Mouse (Mus musculus): Measurements from ENCODE around the gene Lin37.

Lin37 gene

GRCm38 (mm10) chr7:30559443-30559954 is at the start of gene Lin37:
Gene Lin37, minus strand, starts transcription at chr7:30559838.
- DNase-seq (ENCODE audit: low spot score), result peak; percentile 94

DNA sequence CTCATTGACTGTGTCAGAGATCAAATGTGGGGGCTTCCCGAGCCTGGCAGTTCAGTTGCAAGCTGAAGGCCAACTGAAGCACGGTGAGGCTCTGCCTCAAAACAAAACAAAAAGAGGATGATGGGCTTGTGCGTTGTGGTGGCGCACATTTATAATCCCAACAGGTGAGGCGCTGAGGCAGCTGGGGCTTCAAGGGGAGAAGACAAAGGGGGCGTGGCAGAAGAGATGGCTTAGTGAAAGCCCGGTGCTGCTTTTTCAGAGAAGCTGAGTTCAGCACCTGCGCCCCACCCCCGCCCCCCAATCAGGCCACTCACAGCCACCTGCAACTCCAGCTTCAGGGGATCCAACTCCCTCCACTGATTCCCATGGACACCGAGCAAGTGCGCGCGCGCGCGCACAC is 48.8 kb upstream of the Lin37 start:
- no peak for DNase-seq (ENCODE audit: low spot score)

GRCm38 (mm10) chr7:30607706-30608309 is 48.2 kb upstream of the Lin37 start:
- DNase-seq (ENCODE audit: low spot score), result peak; percentile 42

DNA sequence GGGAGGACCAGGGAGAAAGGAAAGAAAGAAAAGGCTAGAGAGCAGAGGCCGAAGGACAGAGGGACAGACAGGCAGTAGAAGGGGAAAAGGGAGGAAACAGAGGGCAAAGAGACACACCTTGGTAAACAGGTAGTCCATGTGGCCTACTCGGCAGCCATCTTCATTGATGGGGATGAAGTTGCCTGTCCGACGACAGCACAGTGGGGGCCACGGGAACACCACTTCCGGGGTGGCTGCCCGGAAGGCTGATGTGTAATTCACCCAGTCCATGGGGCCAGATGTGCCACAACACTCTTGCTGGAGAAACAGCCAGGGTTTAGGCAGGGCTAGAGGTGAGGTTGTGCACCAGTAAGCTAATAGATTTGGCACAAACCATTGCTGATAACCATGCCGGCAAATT is 45.3 kb upstream of the Lin37 start:
- no peak for DNase-seq (ENCODE audit: low spot score)

DNA sequence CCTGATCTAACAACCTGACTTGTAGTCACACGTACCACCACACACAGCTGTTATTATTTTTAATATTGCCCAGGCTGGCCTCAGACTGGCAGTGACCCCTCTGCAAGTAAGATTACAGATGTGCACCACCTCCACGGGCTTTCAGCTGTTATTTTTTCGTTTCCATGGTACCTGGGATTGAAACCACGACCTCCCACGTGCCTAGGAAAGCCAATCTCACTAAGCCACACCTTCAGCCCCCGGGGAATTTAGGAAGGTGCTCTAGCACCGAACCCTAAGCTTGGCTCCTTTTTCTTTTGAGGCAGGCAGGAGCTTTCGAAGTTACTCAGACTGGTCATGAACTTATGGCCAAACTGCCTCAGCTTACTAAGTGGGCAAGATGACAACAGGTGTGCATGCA is 44.8 kb upstream of the Lin37 start:
- no peak for DNase-seq (ENCODE audit: low spot score)

- no peak for DNase-seq (ENCODE audit: low spot score)
Observed at GRCm38 (mm10) chr7:30602583-30602982, 42.9 kb upstream of the Lin37 start.

GRCm38 (mm10) chr7:30600651-30601050 is 41.0 kb upstream of the Lin37 start:
- DNase-seq (ENCODE audit: low spot score), result no peak

- DNase-seq (ENCODE audit: low spot score), result peak; percentile 86
Observed at GRCm38 (mm10) chr7:30599933-30600353, 40.3 kb upstream of the Lin37 start.

- DNase-seq (ENCODE audit: low spot score), result no peak
Observed at GRCm38 (mm10) chr7:30598786-30599185, 39.1 kb upstream of the Lin37 start, which contains the start of gene Zbtb32. Gene Zbtb32, minus strand, starts transcription at chr7:30598909.

- no peak for DNase-seq (ENCODE audit: low spot score)
Observed at GRCm38 (mm10) chr7:30596811-30597210, 37.2 kb upstream of the Lin37 start.

- no peak for DNase-seq (ENCODE audit: low spot score)
Observed at GRCm38 (mm10) chr7:30596093-30596492, 36.5 kb upstream of the Lin37 start.

GRCm38 (mm10) chr7:30594510-30595024 is 34.9 kb upstream of the Lin37 start:
- no peak for DNase-seq (ENCODE audit: low spot score)

- no peak for DNase-seq (ENCODE audit: low spot score)
Observed at GRCm38 (mm10) chr7:30593579-30594509, 34.2 kb upstream of the Lin37 start.

DNA sequence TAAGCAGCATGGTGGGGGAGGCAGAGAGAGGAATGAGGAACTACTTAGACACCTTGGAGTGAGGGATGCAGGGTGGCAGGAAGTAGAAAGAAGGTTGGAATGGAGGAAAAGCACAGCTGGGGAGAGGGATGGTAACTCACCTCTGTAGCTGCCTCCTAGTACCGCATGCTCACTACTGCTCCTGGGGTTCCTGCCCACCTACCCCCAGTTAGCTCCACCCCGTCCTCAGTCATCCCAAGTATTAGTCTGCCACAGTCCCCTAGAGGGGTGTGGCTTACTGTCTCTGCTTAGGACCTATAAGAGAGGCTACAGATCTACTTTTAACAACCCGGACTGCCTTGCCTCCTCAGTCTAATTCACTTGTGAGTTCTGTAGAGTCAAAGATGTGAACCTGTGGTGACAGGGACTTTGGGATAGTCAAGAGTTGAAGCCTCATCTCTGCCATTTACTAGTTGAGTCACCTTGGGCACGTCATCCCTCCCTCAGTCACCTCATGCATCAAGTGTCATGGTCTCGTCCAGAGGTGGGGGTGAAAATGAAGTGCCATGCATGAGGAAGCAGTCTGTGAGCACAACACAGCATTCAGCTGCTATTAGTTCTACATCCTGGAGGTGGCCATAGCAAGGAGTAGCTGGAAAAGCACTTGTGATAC is 33.3 kb upstream of the Lin37 start:
- DNase-seq (ENCODE audit: low spot score), result no peak

GRCm38 (mm10) chr7:30591605-30591951 is 31.9 kb upstream of the Lin37 start:
- no peak for DNase-seq (ENCODE audit: low spot score)

DNA sequence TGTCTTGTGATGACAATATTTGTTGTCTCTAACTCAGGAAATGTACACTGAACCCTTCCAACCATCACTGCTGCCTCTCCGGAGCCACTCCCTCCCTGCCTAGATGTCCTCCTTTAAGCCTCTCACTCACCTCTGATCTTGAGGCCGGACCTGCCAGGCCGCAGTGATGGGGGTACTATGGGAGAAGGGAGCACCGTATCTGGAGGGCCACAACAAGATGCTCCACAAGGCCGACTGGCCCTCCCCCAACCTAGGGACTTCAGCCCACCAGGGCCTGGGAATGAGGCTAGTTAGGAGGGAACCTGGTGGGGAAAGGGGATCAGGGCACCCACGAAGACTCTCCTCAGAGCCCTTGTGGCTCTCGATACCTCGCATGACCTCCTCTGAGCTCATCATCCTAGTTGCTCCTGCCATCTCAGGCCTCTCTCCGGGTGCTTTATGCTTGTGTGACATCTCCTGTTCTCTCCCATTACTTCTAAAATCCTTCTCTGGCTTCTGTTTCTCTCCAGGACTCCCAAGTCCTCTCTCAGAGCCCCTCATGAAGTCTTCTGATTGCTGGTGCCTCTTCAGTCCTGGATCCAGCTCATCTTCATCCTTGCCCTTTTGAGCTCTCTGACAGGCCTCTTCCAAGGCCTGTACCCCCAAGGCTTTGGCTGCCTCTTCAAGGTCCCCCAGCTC is 31.4 kb upstream of the Lin37 start:
- DNase-seq (ENCODE audit: low spot score), result no peak

GRCm38 (mm10) chr7:30589435-30590301 is 30.0 kb upstream of the Lin37 start:
- DNase-seq (ENCODE audit: low spot score), result peak; percentile 79

DNA sequence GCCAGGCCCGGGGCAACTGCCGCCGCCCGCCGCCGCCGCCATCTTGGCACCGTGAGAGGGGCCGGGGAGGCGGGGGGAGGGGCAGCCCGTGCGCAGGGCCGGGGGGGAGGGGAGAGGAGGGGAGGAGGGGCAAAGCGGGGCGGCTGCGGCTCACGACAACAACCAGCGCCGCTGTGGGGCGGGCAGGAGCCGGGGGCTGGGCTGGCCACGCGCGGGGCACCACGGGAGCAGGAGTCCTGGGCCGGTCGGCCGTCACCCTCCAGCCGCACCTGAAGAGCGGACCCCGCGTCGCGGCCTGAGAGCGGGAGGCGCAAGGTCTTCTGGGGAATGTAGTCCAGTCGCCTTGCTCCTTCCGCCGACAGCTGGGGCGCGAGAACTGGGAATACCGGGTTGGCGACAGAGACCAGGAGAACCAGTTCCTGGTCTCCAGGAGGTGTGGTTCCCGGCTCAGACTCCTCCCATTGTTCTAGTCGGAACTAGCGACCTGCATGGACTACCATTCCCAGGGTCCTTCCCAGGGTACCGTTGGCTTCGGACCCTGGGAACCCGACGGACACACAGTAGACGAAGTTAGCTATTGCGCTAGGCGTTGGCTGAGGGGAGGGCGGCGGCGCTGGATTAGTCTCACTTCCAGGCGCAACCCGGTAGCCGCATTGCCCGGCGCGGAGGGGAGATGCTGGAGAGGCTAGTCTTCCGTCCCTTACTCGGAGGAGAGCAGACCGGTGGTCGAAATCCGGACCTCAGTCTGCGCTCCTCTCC is 29.2 kb upstream of the Lin37 start, which contains the start of gene Kmt2b:
TSS of gene Kmt2b (minus strand) at position 51 of the 759 bp plus-strand sequence.
- peak; percentile 92 for DNase-seq (ENCODE audit: low spot score)

DNA sequence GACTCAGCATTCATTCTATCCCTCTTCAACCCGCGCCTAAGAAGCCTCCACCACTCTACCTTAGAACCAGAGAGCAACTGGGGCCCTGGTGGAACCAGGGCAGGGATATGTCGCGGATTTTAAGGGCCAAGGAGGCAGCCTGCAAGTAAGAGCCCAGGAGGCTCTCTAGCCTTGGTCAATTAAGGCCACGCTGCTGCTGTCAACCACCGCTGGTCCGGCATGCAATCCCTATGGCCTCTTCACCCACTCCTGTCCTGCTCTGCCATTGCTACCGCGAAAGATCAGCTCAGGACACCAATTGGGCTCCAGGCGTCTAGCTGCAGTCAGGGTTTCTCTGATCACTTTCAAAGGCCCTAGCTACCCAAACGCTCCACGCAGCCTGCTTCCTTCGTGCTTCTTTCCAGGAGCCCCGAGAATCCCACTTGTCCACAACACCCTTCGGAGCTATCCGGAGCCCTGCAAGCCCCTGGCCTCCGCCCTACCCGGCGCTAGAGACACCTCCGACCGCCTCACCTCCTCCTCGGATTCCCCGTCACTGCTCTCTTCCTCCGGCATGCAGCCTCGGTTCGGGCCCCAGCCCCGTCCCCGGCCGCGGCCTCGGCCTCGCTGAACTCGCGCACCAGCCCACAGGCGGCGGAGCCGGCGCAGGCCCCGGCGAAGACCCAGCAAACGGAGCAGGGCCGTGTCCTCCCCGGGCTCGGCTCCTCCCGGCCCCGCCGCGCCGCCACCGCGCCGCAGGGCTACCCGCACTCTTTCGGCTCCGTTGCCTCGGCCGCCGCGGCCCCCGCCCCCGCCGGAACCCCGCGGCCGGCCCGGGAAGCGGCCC is 28.4 kb upstream of the Lin37 start:
- DNase-seq (ENCODE audit: low spot score), result peak; percentile 42

All from c-Kit-positive CD71-positive TER-119-positive erythroid progenitor cells, embryonic 14.5 days (primary cell).